Mouse (Mus musculus) cerebellum, adult 2 months (tissue): ENCODE results near the gene Srgap3. TPM values are rescaled to one million over a fixed set of nuclear protein-coding genes. Genes with fewer than 3 reads are reported as not detected.

ENCODE experiments used
- DNase-seq, 2 experiments: peaks; one replicate each; pipeline ENCODE4 v3.0.0; 2021
- H3K27ac ChIP-seq: fragments of 200-500 bp; 2 replicates; pipeline ENCODE4 v1.5.1; 2012; ENCODE audit warnings: low read length, control low read depth, inconsistent platforms; ENCODE audit not compliant: insufficient read depth
- H3K27me3 ChIP-seq: fragments of 200-500 bp; 2 replicates; pipeline ENCODE4 v1.6.1; 2012; ENCODE audit warnings: inconsistent platforms, mild to moderate bottlenecking, low read length, moderate library complexity; ENCODE audit not compliant: control insufficient read depth, insufficient read depth
- H3K4me1 ChIP-seq: fragments of 200-500 bp; 2 replicates; pipeline ENCODE4 v1.6.1; 2011; ENCODE audit warnings: low read length; ENCODE audit not compliant: control insufficient read depth, insufficient read depth
- H3K4me3 ChIP-seq: fragments of 200-500 bp; replicated peaks from 2 replicates; pipeline ENCODE3; 2011; ENCODE audit warnings: mild to moderate bottlenecking, low read depth, low read length, control low read depth; ENCODE audit not compliant: insufficient read depth
- CTCF ChIP-seq: fragments of 200-500 bp; IDR thresholded peaks from 2 replicates; pipeline ENCODE4 v1.5.1; 2011; ENCODE audit warnings: low read depth, mild to moderate bottlenecking, control low read depth, low read length, moderate library complexity, borderline replicate concordance; ENCODE audit not compliant: insufficient read depth
- POLR2A ChIP-seq: fragments of 200-500 bp; IDR thresholded peaks from 2 replicates; pipeline ENCODE4 v1.6.1; 2011; ENCODE audit warnings: low read length, control low read depth, borderline replicate concordance; ENCODE audit not compliant: insufficient read depth
- WGBS: fragments of 180-500 bp; shearing (Covaris S2); methylation state at CpG from one replicate; pipeline ENCODE4 v1.1.7; 2018; 5-methylcytosine and 5-hydroxymethylcytosine counted together
- polyA plus RNA-seq: library from polyadenylated mRNA; depleted of rRNA; stranded (reverse); fragments of >200 nt; gene quantifications from 2 replicates; pipeline ENCODE4 v1.2.3, GENCODE M21; 2012

The Srgap3 gene
- polyA plus RNA-seq, 1 experiment = 99.2 TPM

DNA sequence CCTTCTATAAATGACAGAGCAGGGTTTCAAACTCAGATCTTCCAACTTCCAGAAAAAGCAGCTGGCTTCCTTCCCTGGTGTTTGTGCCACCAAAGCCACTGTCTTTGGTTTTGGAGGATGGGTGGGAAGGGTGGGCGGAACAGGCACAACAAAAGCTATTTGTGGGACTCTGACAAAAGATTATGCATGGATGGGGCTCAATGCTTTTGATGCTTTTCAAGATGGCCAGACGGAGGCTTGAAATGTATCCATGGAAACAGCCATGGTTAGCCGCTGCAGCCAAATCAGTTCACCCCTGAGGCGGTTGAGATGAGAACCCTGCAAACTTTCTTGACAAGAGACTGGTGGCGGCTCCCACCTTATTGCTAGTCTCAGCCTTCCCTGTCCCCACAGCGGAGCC, 46.8 kb downstream of the Srgap3 start:
- Histone ChIP-seq H3K4me3 (no peak overlapping the region), H3K4me1 (peaks cover 50% of the 10 kb centered on the region), H3K27me3 (no peaks in the 10 kb centered on the region), H3K27ac (no peak overlapping the region)
- 70% methylated on average over 6 of the region's 6 CpGs for WGBS
- no peak for DNase-seq
- no peak for TF ChIP-seq CTCF

GRCm38 (mm10) chr6:112899711-112900110, 47.4 kb downstream of the Srgap3 start:
- Histone ChIP-seq H3K4me3 (no peak overlapping the region), H3K27me3 (no peaks in the 10 kb centered on the region), H3K27ac (peak overlapping the region; percentile 7; the same call in 1 of the 2 replicates), H3K4me1 (peaks cover 54% of the 10 kb centered on the region)
- WGBS = 5% methylated on average over 1 of the region's 1 CpGs
- no peak for TF ChIP-seq POLR2A
- TF ChIP-seq CTCF = no peak
- no peak for DNase-seq

DNA sequence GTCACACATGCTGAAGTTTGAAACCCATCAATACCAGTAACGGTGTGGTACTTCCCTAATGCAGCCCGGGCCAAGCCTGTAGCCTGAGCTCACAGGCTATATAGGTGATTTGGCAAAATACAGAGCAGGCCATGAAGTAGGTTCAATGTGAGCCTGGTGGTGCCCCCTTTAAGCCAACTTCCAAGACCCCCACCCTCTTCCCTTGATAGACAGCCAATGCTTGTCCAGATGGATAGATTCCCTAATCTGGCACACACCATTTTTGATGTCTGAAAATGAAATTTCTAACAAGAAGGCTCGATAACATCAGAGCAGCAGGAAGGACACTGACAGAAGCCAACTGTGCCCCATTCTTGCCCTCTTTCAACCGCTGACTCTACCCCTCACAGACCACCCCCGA, 47.8 kb downstream of the Srgap3 start:
- H3K4me1 ChIP-seq = peaks cover 56% of the 10 kb centered on the region
- H3K27ac ChIP-seq = peak overlapping the region; percentile 7; the same call in 1 of the 2 replicates
- H3K27me3 ChIP-seq = no peaks in the 10 kb centered on the region
- no peak for TF ChIP-seq POLR2A
- TF ChIP-seq CTCF = no peak
- DNase-seq = no peak
- 22% methylated on average over 5 of the region's 5 CpGs for WGBS
- no peak overlapping the region for H3K4me3 ChIP-seq

DNA sequence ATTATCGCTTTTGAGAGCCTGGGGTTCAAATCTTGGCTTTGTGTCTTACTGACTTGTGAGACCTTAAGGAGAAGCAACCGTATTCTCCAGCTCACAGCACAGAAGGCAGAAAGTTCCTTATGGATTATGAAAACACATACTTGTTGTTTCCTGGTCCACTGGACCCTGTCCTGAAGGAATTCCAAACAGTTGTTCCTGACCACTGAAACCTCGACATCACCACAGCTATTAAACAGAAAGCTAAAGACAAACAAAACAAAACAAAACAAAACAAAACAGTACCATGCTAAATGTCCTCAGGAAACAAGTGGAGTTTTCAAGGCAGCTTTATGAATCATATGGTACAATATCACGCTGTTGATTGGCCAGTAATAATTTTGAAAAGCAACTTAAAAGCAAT, 48.6 kb downstream of the Srgap3 start:
- Histone ChIP-seq H3K4me3 (no peak overlapping the region), H3K4me1 (peaks cover 50% of the 10 kb centered on the region), H3K27me3 (no peaks in the 10 kb centered on the region), H3K27ac (no peak overlapping the region)
- 67% methylated on average over 4 of the region's 4 CpGs for WGBS
- TF ChIP-seq CTCF = no peak
- no peak for TF ChIP-seq POLR2A
- DNase-seq = no peak

DNA sequence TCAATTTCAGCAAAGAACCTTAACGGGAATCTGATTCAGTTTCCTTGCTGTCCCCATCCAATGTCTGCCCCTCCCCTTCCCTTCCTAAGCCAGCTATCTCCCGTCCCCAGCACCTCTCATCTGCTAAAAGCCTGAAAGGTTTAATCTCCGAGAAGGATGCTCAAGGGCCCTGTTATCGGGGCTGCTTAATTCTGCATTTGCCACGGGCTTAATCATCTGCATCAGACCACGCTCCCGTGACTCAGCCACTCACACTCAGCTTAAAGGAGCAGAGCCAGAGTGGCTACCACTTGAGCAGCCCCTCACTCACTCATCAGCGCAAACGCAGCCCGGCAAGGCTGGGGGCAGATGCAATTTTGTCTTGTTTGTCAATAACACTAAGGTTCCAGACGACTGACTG, 50.7 kb downstream of the Srgap3 start:
- no peak for TF ChIP-seq POLR2A
- no peak for TF ChIP-seq CTCF
- peak in 1 of 2 experiments; percentile 32 for DNase-seq
- H3K4me1 ChIP-seq = peaks cover 41% of the 10 kb centered on the region
- H3K27me3 ChIP-seq = no peaks in the 10 kb centered on the region
- no peak overlapping the region for H3K4me3 ChIP-seq
- 0 out of 2 replicates have a peak overlapping the region, but pooled peaks have one; percentile 15 for H3K27ac ChIP-seq
- WGBS = 24% methylated on average over 11 of the region's 11 CpGs

DNA sequence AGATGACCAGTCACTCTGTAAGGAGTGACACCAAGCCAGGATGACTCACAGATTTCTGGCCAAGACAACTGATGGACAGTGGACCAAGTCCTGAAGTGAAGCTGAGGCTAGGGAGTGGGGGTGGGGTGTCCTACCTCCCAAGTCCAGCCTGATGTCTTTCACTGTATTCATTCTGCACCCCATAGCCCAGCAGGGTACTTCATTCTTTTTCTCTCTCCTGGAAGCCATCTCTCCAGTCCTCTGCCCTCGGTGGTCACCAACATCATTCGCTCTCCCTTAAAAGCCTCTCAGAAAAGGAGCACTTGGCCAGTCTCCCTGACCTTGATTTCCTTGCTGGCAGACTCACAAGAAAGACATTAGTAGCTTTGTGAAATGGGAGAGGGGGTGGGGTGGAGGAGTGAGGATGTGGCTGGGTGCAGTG, 56.7 kb downstream of the Srgap3 start:
- DNase-seq = peak; percentile 61 to 81
- 2% methylated on average over 2 of the region's 2 CpGs for WGBS

DNA sequence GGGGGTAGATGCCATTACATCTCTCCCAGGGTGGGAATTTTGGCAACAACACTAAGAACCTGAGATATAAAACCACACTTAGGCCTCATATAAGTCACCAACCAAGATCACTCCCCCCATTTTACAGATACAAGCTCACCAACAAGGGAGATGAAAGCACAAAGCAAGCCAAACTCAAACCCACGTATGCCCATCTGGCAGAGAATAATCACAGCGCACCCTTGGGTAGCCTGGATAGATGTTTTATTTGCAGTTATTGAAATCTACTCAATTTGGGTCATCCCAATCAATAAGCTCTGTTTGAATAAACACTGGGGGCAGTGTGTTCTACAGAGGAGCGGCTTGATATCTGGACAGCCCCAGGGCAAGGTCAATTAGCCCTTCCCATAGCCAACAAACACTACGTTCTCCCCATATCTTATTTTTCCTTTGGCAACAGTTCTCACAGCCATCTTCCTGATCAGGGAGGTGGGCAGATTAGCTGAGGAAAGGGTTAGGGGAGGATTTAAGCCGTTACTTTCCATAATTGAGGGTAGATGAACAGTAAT, 63.4 kb downstream of the Srgap3 start:
- TF ChIP-seq POLR2A (no peak), CTCF (no peak)
- no peaks in the 10 kb centered on the region for H3K27me3 ChIP-seq
- 53% methylated on average over 5 of the region's 5 CpGs for WGBS
- H3K27ac ChIP-seq = no peak overlapping the region; the same call in 1 of the 2 replicates
- no peak overlapping the region for H3K4me3 ChIP-seq
- H3K4me1 ChIP-seq = peaks cover 65% of the 10 kb centered on the region
- DNase-seq = no peak

More for the DNA sequence above, 56.7 kb downstream of the Srgap3 start:
- H3K4me3 ChIP-seq = no peak overlapping the region
- TF ChIP-seq POLR2A (no peak), CTCF (no peak)
- peaks cover 48% of the 10 kb centered on the region for H3K4me1 ChIP-seq
- H3K27me3 ChIP-seq = no peaks in the 10 kb centered on the region
- H3K27ac ChIP-seq = peak overlapping the region; percentile 85

DNA sequence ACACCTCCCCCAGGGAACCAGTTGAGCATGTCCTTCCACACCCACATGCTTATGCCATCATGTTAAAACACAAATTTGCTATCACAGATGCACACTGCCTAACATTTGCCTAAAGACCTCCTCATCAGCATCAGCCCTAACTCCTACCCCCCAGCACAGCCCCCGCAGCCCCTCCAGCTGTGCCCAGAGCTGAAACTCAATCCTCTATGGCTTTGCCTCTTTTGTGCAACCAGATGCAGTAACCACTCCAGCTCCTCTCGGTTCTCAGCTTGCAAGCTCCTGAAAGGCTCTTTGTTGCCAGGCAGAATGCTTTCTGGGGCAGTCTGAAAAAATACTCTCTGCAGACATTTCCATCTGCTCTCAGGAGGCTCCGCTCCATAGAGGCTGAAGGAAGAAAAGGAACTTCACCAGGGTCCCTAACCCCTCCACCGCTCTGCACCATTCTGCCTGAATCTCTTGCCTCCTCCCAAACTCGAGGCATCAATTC, 67.0 kb downstream of the Srgap3 start:
- peak; percentile 63 to 70 for DNase-seq
- Histone ChIP-seq H3K27ac (peak overlapping the region; percentile 16), H3K27me3 (no peaks in the 10 kb centered on the region), H3K4me3 (no peak overlapping the region), H3K4me1 (peaks cover 51% of the 10 kb centered on the region)
- 8% methylated on average over 5 of the region's 5 CpGs for WGBS
- TF ChIP-seq CTCF = no peak
- no peak for TF ChIP-seq POLR2A

DNA sequence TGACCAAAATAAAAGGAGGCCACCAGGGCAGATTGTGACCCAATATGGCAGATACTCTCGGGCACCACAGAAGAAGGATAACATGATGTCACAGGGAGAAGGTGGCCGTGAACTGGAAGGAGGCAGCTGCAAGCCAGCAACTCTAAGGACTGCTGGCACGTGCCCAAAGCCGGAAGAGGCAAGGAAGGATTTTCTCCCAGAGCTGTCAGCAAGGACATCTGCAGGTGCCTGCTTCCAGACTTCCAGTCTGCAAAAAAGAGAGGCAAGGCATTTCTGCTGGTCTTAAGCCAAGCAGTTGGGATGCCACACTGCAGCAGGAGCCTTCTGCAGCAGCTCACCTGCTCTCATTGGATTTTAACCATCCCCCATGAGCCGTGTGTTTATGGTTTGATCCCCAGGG, 67.9 kb downstream of the Srgap3 start:
- DNase-seq = peak; percentile 65 to 71
- Histone ChIP-seq H3K4me3 (no peak overlapping the region), H3K27ac (peak overlapping the region; percentile 62), H3K4me1 (peaks cover 45% of the 10 kb centered on the region), H3K27me3 (no peaks in the 10 kb centered on the region)
- TF ChIP-seq POLR2A = no peak
- WGBS = 16% methylated on average over 5 of the region's 5 CpGs
